Mouse (Mus musculus) intestine, embryonic 14.5 days (tissue): ENCODE data around the gene Slc35d2. TPM values are rescaled to one million over a fixed set of nuclear protein-coding genes. Genes with fewer than 3 reads are reported as not detected.

Experiments used
- ATAC-seq: fragments of 200-750 bp; cut with Nextera tagmentation; replicated peaks from 2 replicates; pipeline ENCODE4 v1.8.0; 2017; ENCODE audit warnings: low read depth, moderate number of reproducible peaks, moderate TSS enrichment, moderate library complexity; ENCODE audit not compliant: low FRiP score, low TSS enrichment
- DNase-seq: peaks from one replicate; pipeline ENCODE4 v3.0.0-alpha.2; 2018; ENCODE audit warnings: low spot score
- H3K27ac ChIP-seq: fragments of 300-500 bp; sonication (generic); 2 replicates; pipeline ENCODE4 v1.5.1; 2014; ENCODE audit warnings: low read depth, mild to moderate bottlenecking, control low read depth
- H3K27me3 ChIP-seq: fragments of 300-500 bp; sonication (generic); replicated peaks from 2 replicates; pipeline ENCODE4 v1.6.1; 2014; ENCODE audit warnings: low read length, control low read depth; ENCODE audit not compliant: control insufficient read depth, insufficient read depth
- H3K36me3 ChIP-seq: fragments of 300-500 bp; sonication (generic); 2 replicates; pipeline ENCODE4 v1.6.1; 2014; ENCODE audit warnings: low read length, control low read depth; ENCODE audit not compliant: control insufficient read depth, insufficient read depth
- H3K4me1 ChIP-seq: fragments of 300-500 bp; sonication (generic); replicated peaks from 2 replicates; pipeline ENCODE4 v1.6.1; 2014; ENCODE audit warnings: low read length, control low read depth, mixed read lengths; ENCODE audit not compliant: control insufficient read depth, insufficient read depth
- H3K4me2 ChIP-seq: fragments of 300-500 bp; sonication (generic); 2 replicates; pipeline ENCODE4 v1.6.1; 2014; ENCODE audit warnings: low read length
- H3K4me3 ChIP-seq: fragments of 300-500 bp; sonication (generic); 2 replicates; pipeline ENCODE4 v1.5.1; 2014; ENCODE audit warnings: low read depth, low read length, control low read depth, mixed read lengths
- H3K9ac ChIP-seq: fragments of 300-500 bp; sonication (generic); 2 replicates; pipeline ENCODE4 v1.6.1; 2014; ENCODE audit warnings: mild to moderate bottlenecking, low read length
- H3K9me3 ChIP-seq: fragments of 300-500 bp; sonication (generic); 2 replicates; pipeline ENCODE4 v1.6.1; 2016; ENCODE audit warnings: low read length, control low read depth; ENCODE audit not compliant: control insufficient read depth
- WGBS: fragments of 180-500 bp; shearing (Covaris S2); extraction: QIAGEN DNeasy Blood & Tissue Kit; methylation state at CpG from one replicate; pipeline ENCODE4 v1.1.7; 2014; 5-methylcytosine and 5-hydroxymethylcytosine counted together
- polyA plus RNA-seq: library from polyadenylated mRNA; unstranded; fragments of >200 nt; fragmentation: Nextera tagmentation; extraction: Ambion mirVana; gene quantifications from 2 replicates; pipeline ENCODE4 v1.2.1, GENCODE M21; 2014

The Slc35d2 gene
- polyA plus RNA-seq, 1 experiment from 2014 or later, result 3.3 TPM

DNA sequence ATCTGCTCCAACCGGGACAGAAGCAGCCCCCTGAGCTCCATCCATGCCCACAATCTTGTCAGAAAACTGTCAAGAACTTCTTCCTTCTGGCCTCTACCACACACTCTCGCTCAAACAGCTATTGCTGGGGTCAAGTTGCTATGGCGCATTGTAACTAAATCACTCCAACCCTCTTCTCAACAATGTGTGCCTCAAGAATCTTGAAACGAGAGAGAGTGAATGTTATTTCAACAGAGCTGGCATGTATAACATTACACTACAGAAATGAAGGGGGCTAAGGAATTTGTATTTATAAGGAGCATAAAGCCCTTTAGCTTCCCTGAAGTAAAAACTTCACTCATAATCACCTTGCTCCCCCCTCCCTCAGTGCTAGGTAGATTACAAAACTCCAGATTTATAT lies 2.9 kb downstream of the Slc35d2 start:
- H3K9ac ChIP-seq, result no peak overlapping the region
- H3K27me3 ChIP-seq, result no peaks in the 10 kb centered on the region
- WGBS, result 61% methylated on average over 4 of the region's 4 CpGs
- ATAC-seq (no peak), DNase-seq (no peak)
- H3K4me2 ChIP-seq, result no peak overlapping the region
- no peak overlapping the region for H3K4me3 ChIP-seq
- no peaks in the 10 kb centered on the region for H3K36me3 ChIP-seq
- no peaks in the 10 kb centered on the region for H3K4me1 ChIP-seq
- H3K9me3 ChIP-seq, result 0 out of 2 replicates have a peak, but pooled peaks cover 3% of the 10 kb centered on the region
- H3K27ac ChIP-seq, result no peak overlapping the region

DNA sequence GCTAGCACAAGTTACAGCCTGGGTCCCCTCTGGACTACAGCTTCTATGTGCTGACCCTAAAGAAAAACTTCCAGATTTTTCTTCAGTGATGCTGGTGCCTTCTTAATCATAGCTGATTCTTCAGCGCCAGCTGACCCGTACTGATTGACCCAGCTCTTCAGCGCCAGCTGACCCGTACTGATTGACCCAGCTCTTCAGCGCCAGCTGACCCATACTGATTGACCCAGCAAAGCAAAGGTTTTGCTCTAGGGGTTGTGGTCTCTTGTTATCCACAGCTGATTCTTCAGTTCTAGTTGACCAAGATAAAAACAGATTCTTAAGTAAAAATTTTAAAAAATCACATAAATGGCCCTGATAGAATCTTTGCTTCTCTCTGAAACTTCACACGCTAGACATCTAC lies 4.3 kb downstream of the Slc35d2 start:
- H3K36me3 ChIP-seq, result no peaks in the 10 kb centered on the region
- no peaks in the 10 kb centered on the region for H3K4me1 ChIP-seq
- H3K9me3 ChIP-seq, result 0 out of 2 replicates have a peak, but pooled peaks cover 3% of the 10 kb centered on the region
- H3K4me2 ChIP-seq, result no peak overlapping the region
- no peak overlapping the region for H3K4me3 ChIP-seq
- no peak for DNase-seq
- H3K27ac ChIP-seq, result no peak overlapping the region
- H3K9ac ChIP-seq, result no peak overlapping the region
- no peak for ATAC-seq
- no peaks in the 10 kb centered on the region for H3K27me3 ChIP-seq
- WGBS, result 90% methylated on average over 6 of the region's 6 CpGs

DNA sequence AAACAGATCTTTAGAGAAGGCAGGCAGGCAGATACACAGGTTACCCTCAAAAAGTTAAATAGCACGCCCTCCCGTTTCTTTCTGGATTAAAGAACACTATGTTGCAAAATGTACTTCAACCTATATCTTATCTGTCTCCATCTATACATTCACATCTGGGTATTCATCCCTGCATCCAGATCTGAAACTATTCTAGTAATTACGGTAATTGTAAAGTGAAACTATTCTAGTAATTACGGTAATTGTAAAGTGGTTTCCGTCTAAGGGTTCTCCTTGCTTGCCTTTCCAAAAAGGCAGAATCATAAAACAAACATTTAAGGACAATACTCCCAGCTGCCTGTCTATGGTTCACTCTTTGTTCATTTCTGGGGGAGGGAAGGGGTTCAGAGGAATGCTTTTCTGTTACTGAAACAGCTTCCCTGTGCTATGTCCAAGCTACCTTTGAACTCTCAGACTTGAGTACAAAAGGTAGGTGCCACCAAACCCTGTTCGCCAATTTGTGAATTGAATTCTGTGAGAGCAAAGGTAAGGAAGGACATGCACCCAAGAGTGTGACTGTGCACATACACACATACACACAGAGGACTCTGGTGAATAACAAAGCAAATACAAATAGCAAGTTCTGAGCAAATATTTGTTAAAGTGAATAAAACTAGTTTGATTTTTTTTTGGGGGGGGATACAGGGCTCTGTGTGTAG lies 5.5 kb downstream of the Slc35d2 start:
- DNase-seq, result no peak
- 36% methylated on average over 6 of the region's 6 CpGs for WGBS
- H3K4me2 ChIP-seq, result no peak overlapping the region

DNA sequence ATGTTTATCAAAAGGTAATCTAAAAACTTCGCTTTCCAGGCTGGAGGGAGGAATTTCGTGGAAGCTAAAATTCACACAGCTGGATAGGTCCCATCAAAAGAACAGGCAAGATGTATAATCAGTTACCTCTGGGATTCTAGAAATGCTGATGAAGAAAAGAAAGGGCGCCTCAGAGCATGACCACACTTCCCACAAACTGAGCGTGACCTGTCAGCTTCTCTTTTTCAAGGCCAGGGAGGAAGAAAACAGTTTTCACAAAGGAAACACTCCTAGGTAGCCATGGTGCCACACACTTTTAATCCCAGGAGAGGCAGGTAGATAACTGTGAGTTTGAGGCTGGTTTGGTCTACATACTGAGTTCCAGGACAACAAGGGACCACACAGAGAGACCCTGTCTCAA lies 8.4 kb downstream of the Slc35d2 start:
- H3K4me1 ChIP-seq, result no peaks in the 10 kb centered on the region
- H3K9me3 ChIP-seq, result 0 out of 2 replicates have a peak, but pooled peaks cover 3% of the 10 kb centered on the region
- H3K27ac ChIP-seq, result no peak overlapping the region
- H3K36me3 ChIP-seq, result no peaks in the 10 kb centered on the region
- DNase-seq (no peak), ATAC-seq (no peak)
- H3K4me3 ChIP-seq, result no peak overlapping the region
- WGBS, result 67% methylated on average over 4 of the region's 4 CpGs
- H3K9ac ChIP-seq, result no peak overlapping the region
- no peaks in the 10 kb centered on the region for H3K27me3 ChIP-seq
- H3K4me2 ChIP-seq, result no peak overlapping the region

More for the DNA sequence above, 5.5 kb downstream of the Slc35d2 start:
- H3K4me3 ChIP-seq, result no peak overlapping the region
- no peaks in the 10 kb centered on the region for H3K36me3 ChIP-seq
- no peaks in the 10 kb centered on the region for H3K27me3 ChIP-seq
- no peak overlapping the region for H3K9ac ChIP-seq
- H3K4me1 ChIP-seq, result no peaks in the 10 kb centered on the region
- H3K9me3 ChIP-seq, result 0 out of 2 replicates have a peak, but pooled peaks cover 3% of the 10 kb centered on the region
- no peak for ATAC-seq
- H3K27ac ChIP-seq, result no peak overlapping the region

DNA sequence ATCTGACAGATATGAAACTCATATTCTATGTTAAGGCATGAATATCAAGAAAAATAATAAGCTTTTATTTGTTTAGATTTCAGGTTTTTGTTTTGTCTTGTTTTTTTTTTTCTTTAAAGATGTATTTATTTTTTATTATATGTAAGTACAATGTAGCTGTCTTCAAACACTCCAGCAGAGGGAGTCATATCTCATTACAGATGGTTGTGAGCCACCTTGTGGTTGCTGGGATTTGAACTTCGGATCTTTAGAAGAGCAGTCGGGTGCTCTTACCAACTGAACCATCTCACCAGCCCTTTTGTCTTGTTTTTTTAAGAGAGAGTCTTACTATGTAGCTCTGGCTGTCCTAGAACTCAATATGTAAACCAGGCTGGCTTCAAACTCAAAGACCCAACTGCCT lies 11.7 kb downstream of the Slc35d2 start:
- WGBS, result 61% methylated on average over 2 of the region's 2 CpGs
- Histone ChIP-seq H3K36me3 (no peaks in the 10 kb centered on the region), H3K27me3 (no peaks in the 10 kb centered on the region), H3K4me2 (no peak overlapping the region), H3K4me3 (no peak overlapping the region), H3K4me1 (no peaks in the 10 kb centered on the region), H3K9me3 (no peaks in the 10 kb centered on the region), H3K9ac (no peak overlapping the region), H3K27ac (no peak overlapping the region)
- no peak for ATAC-seq
- no peak for DNase-seq

DNA sequence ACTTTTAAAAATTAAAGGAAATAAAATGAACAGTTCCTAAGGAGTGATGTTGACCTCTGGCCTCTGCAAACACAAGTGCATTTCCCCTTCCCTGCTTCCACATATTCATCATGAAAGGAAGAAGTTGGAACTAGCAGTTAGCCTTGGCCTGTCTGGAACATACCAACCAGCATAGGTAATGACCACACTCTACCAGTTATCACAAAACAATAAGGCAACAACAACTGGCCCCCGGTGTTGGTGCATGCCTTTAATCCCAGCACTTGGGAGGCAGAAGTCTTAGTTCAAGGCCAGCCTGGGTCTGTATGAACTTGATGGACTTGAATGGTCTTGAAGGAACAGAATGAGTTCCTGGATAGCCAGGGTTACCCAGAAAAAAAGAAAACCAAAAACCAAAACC lies 18.7 kb downstream of the Slc35d2 start:
- Histone ChIP-seq H3K4me2 (no peak overlapping the region), H3K27me3 (no peaks in the 10 kb centered on the region), H3K9me3 (no peaks in the 10 kb centered on the region), H3K27ac (no peak overlapping the region), H3K9ac (no peak overlapping the region), H3K4me1 (peaks cover 7% of the 10 kb centered on the region; the same call in 1 of the 2 replicates), H3K4me3 (no peak overlapping the region), H3K36me3 (no peaks in the 10 kb centered on the region)
- DNase-seq, result no peak
- no peak for ATAC-seq
- 97% methylated on average over 1 of the region's 1 CpGs for whole genome bisulfite sequencing

DNA sequence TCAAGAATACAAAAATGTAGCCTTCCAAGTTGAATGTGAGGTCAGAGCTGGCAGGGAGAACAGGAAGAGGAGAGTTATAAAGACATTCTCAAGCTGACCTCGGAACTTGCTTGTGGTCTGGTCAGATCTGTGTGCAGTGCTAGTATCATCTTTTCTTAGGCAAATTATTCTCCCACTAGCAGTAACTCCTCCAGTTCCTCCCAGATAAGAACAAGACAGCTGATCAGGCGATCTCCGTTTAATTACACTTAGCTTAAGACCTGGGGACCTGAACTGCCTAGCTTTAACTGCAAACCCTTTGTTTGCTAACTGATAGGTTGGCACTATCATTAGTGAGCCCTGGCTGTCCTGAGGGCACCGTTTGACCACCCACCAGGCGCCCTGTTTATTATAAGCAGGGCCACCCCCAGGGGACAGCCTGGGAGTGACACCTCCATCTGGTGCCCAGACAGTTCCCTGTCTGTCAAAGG lies 20.8 kb downstream of the Slc35d2 start:
- whole genome bisulfite sequencing, result 22% methylated on average over 5 of the region's 5 CpGs

DNA sequence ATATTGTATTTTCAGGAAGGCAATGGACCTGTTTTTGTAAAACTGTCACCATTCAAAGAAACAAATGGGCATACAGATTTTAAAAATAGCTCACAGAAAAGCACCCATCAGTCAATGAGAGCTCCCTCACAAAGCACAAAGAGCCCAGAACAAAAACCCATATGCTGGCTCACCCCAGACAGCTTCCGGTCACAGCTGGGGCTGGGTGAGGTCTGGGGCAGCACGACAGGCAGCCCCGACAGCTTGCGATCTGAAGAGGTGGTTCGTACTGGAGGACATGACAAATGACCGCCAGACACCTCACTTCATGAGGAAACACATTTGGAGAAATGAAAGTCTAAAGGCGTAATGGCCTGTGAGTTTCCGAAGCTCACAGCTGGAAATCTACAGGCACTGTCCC lies 21.6 kb downstream of the Slc35d2 start:
- Histone ChIP-seq H3K9me3 (no peaks in the 10 kb centered on the region), H3K36me3 (no peaks in the 10 kb centered on the region), H3K9ac (no peak overlapping the region), H3K4me3 (no peak overlapping the region), H3K4me1 (peaks cover 7% of the 10 kb centered on the region; the same call in 1 of the 2 replicates), H3K27me3 (no peaks in the 10 kb centered on the region), H3K27ac (no peak overlapping the region), H3K4me2 (no peak overlapping the region)
- WGBS, result 32% methylated on average over 8 of the region's 8 CpGs
- ATAC-seq (no peak), DNase-seq (no peak)

More for the DNA sequence above, 20.8 kb downstream of the Slc35d2 start:
- Histone ChIP-seq H3K9me3 (no peaks in the 10 kb centered on the region), H3K27ac (no peak overlapping the region), H3K36me3 (no peaks in the 10 kb centered on the region), H3K4me1 (peaks cover 7% of the 10 kb centered on the region; the same call in 1 of the 2 replicates), H3K9ac (no peak overlapping the region), H3K4me3 (no peak overlapping the region), H3K27me3 (no peaks in the 10 kb centered on the region), H3K4me2 (no peak overlapping the region)
- ATAC-seq, result no peak
- no peak for DNase-seq

DNA sequence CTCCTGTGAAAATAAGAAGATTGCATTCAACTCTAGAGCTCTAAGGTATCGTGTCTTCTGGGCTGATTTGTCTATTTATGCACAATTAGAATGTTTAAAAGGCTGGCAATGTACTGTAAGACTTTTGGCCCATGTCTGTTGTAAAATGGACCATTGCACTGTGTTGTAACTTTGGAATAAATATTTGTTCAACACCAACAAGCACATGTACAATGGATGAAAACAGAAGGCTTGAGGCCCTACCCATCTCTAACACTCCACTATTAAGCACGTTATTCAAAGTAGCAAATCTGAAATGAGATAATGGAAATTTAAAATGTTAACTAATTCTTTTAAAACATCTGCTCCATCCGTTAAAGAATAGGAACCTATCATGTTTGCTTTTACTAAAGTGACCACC lies 22.1 kb downstream of the Slc35d2 start:
- Histone ChIP-seq H3K4me3 (no peak overlapping the region), H3K4me1 (peaks cover 7% of the 10 kb centered on the region; the same call in 1 of the 2 replicates), H3K9me3 (no peaks in the 10 kb centered on the region), H3K9ac (no peak overlapping the region), H3K27ac (no peak overlapping the region), H3K4me2 (no peak overlapping the region), H3K36me3 (no peaks in the 10 kb centered on the region), H3K27me3 (no peaks in the 10 kb centered on the region)
- no peak for DNase-seq
- no peak for ATAC-seq
- WGBS, result 67% methylated on average over 3 of the region's 3 CpGs
